Mouse (Mus musculus): ENCODE results near the gene Gm15737.

The Gm15737 gene

GRCm38 (mm10) chr6:92875340-92875739, 6.2 kb downstream of the Gm15737 start:
- DNase-seq (ENCODE audit: low spot score in 2 of 2), result no peak

- DNase-seq (ENCODE audit: low spot score in 2 of 2), result no peak
These were observed 7.0 kb downstream of the Gm15737 start for GRCm38 (mm10) chr6:92876121-92876520.

- no peak for DNase-seq (ENCODE audit: low spot score in 2 of 2)
These were observed 8.1 kb downstream of the Gm15737 start for GRCm38 (mm10) chr6:92877236-92877635.

GRCm38 (mm10) chr6:92878771-92879170, 9.6 kb downstream of the Gm15737 start:
- DNase-seq (ENCODE audit: low spot score in 2 of 2), result no peak

GRCm38 (mm10) chr6:92879700-92880265, 10.6 kb downstream of the Gm15737 start:
- no peak for DNase-seq (ENCODE audit: low spot score in 2 of 2)

GRCm38 (mm10) chr6:92882446-92882845, 13.3 kb downstream of the Gm15737 start:
- DNase-seq (ENCODE audit: low spot score in 2 of 2), result no peak

- no peak for DNase-seq (ENCODE audit: low spot score in 2 of 2)
These were observed 14.2 kb downstream of the Gm15737 start for GRCm38 (mm10) chr6:92883131-92883900.

GRCm38 (mm10) chr6:92891535-92891934, 22.4 kb downstream of the Gm15737 start:
- no peak for DNase-seq (ENCODE audit: low spot score in 2 of 2)

GRCm38 (mm10) chr6:92904037-92904436, 34.9 kb downstream of the Gm15737 start:
- no peak for DNase-seq (ENCODE audit: low spot score in 2 of 2)

GRCm38 (mm10) chr6:92904491-92904890, 35.3 kb downstream of the Gm15737 start:
- no peak for DNase-seq (ENCODE audit: low spot score in 2 of 2)

- DNase-seq (ENCODE audit: low spot score in 2 of 2), result no peak
These were observed 36.8 kb downstream of the Gm15737 start for GRCm38 (mm10) chr6:92905922-92906321.

GRCm38 (mm10) chr6:92909361-92909760, 40.2 kb downstream of the Gm15737 start:
- no peak for DNase-seq (ENCODE audit: low spot score in 2 of 2)

GRCm38 (mm10) chr6:92910611-92911010, 41.5 kb downstream of the Gm15737 start:
- DNase-seq (ENCODE audit: low spot score in 2 of 2), result no peak

- DNase-seq (ENCODE audit: low spot score in 2 of 2), result no peak
These were observed 52.0 kb downstream of the Gm15737 start for GRCm38 (mm10) chr6:92920938-92921689.

GRCm38 (mm10) chr6:92921843-92922242, 52.7 kb downstream of the Gm15737 start:
- no peak for DNase-seq (ENCODE audit: low spot score in 2 of 2)

- no peak for DNase-seq (ENCODE audit: low spot score in 2 of 2)
These were observed 55.4 kb downstream of the Gm15737 start for GRCm38 (mm10) chr6:92924536-92924935.

GRCm38 (mm10) chr6:92928261-92928660, 59.1 kb downstream of the Gm15737 start:
- no peak for DNase-seq (ENCODE audit: low spot score in 2 of 2)
